Mouse (Mus musculus) thymus, postnatal 10 days (tissue): ENCODE data around the gene Ankrd6.
A peak's percentile ranks its signal among the peaks of the same experiment; 100 is the strongest.

Experiments used
- DNase-seq, 2 experiments: peaks; one replicate each; pipeline ENCODE4 v3.0.0; 2021; ENCODE audit warnings: low spot score in 2 of 2

The Ankrd6 gene

GRCm38 (mm10) chr4:32951035-32951940 is 647 bp upstream of the Ankrd6 start:
- no peak for DNase-seq

- DNase-seq = no peak
Observed at GRCm38 (mm10) chr4:32948696-32949095, 1.9 kb downstream of the Ankrd6 start.

GRCm38 (mm10) chr4:32947631-32948030 is 3.0 kb downstream of the Ankrd6 start:
- DNase-seq = no peak

GRCm38 (mm10) chr4:32940984-32941383 is 9.7 kb downstream of the Ankrd6 start:
- no peak for DNase-seq

- no peak for DNase-seq
Observed at GRCm38 (mm10) chr4:32939964-32940363, 10.7 kb downstream of the Ankrd6 start.

- DNase-seq = no peak
Observed at GRCm38 (mm10) chr4:32939521-32939920, 11.1 kb downstream of the Ankrd6 start.

- DNase-seq = no peak
Observed at GRCm38 (mm10) chr4:32936762-32937341, 13.8 kb downstream of the Ankrd6 start.

GRCm38 (mm10) chr4:32932056-32932455 is 18.6 kb downstream of the Ankrd6 start:
- DNase-seq = peak in 1 of 2 experiments; percentile 21

- DNase-seq = no peak
Observed at GRCm38 (mm10) chr4:32929750-32930149, 20.9 kb downstream of the Ankrd6 start.

GRCm38 (mm10) chr4:32928692-32929448 is 21.8 kb downstream of the Ankrd6 start:
- no peak for DNase-seq

- DNase-seq = no peak
Observed at GRCm38 (mm10) chr4:32923891-32924294, 26.7 kb downstream of the Ankrd6 start.

- DNase-seq = no peak
Observed at GRCm38 (mm10) chr4:32923436-32923835, 27.2 kb downstream of the Ankrd6 start.

- no peak for DNase-seq
Observed at GRCm38 (mm10) chr4:32922871-32923270, 27.8 kb downstream of the Ankrd6 start.

- DNase-seq = no peak
Observed at GRCm38 (mm10) chr4:32920863-32921262, 29.8 kb downstream of the Ankrd6 start.

- no peak for DNase-seq
Observed at GRCm38 (mm10) chr4:32918571-32918970, 32.1 kb downstream of the Ankrd6 start.

GRCm38 (mm10) chr4:32916689-32917385 is 33.8 kb downstream of the Ankrd6 start:
- DNase-seq = no peak

- no peak for DNase-seq
Observed at GRCm38 (mm10) chr4:32915928-32916327, 34.7 kb downstream of the Ankrd6 start.

GRCm38 (mm10) chr4:32909996-32910395 is 40.6 kb downstream of the Ankrd6 start:
- DNase-seq = no peak

- DNase-seq = peak; percentile 24 to 29
Observed at GRCm38 (mm10) chr4:32909241-32909979, 41.2 kb downstream of the Ankrd6 start.

GRCm38 (mm10) chr4:32907631-32908030 is 43.0 kb downstream of the Ankrd6 start:
- no peak for DNase-seq

- peak; percentile 85 to 90 for DNase-seq
Observed at GRCm38 (mm10) chr4:32906627-32907026, 44.0 kb downstream of the Ankrd6 start.
